Mouse (Mus musculus): ENCODE measurements around the gene Ndufs4. TPM values are rescaled to one million over a fixed set of nuclear protein-coding genes. Genes with fewer than 3 reads are reported as not detected.
"Not testable (repeated sequence)": the region's sequence is repeated elsewhere in the genome, so short reads cannot be mapped to it uniquely, and the experiment has no call there.

The Ndufs4 gene
- total RNA-seq, 2 experiments from 2014 or later = 196 to 302 TPM

DNA sequence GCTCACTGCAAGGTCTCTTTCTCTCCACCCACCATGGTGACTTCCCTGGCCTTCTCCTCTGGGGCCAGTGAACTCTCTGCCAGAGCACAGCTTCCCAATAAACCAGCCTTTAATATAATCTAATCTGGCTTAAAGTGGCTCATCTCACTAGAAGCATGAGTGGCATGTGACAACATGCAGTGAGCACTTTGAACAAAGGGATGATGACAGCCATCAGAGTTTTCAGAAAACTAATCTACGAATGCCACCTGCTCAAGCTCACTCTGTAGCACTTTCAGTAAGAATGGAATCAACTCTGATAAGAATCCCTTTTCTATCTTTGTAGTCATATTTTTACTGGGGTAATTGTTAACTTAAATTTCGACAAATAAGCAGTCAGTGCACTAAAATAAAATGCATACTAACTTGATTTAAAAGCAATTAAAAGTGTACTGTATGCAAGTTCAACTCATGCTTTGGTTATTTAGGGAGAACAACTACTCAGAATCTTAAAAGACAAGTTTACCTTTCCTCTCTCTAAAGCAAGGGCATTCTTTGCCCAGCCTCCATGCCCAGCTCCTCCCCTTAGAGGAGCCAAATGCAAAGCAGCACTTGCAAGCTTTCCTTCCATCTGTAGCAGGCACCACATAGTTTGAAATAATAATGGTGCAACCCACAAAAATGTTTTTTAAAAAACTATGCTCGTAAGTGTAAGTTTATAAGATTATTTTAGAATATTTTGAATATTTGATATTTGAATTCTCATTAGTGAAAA lies 43.7 kb downstream of the Ndufs4 start:
- DNase-seq (ENCODE audit: low spot score in 2 of 2) = no peak

DNA sequence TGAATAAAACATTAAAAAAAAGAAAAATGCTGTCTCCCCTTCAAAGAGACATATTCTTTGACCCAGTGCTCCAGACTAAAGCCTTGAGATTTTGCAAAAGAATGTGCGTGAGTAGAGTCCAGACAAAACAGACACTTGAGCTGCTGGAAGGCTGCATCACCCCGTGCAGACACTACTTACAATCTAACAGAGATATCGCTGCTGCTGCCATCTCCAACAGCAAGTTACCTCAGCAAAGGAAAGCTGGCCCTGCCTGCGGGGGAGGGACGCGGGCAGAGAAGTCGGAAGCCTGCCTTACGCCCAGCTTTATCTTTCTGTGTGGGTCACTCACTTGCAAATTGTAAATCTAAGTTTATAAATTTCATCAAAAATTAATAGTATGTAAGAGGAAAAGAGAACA lies 45.1 kb downstream of the Ndufs4 start:
- no peak for DNase-seq (ENCODE audit: low spot score in 2 of 2)

DNA sequence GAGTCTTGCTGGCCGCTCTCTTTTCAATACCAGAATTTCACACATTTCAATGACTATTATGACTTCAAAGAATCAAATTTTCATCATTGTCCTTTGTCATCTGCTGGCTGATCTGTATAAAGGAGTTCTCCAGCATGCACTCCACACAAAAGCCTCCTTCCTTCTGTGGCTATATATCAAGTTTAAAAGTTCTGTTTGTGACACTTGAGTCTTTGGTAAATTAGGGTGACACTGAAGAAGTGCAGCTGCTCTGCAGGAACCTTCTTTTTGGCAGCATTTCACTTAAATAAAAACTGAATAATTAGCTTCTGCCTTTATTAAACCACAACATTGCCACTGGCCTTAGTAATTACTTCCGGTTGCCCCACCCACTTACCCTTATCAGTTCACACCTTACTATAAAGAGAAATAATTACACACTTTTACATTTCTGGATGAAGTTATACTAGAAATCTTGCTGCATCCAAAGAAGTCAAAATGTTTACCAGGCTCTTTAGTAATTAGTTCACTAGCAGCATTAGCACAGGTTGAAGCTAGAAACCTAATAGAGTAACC lies 68.1 kb downstream of the Ndufs4 start:
- DNase-seq (ENCODE audit: low spot score in 2 of 2) = no peak

DNA sequence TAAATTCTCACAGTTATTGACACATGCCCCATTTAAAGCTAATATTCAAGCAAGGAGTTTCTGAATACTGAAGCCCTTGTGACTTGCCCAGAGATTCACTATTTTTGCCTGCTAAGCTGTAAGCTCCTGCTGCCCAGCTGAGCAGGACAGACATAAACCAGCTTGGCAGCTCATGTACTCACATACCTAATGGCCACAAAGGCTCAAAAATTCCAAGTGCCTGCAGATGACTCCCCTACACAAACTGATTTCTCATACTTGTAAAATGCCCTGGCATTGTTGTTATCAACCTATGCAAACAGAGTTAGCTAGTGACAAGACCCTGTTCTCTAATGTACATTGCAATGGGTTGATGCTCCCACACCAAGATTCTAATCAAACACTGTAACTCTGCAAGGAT lies 68.9 kb downstream of the Ndufs4 start:
- DNase-seq (ENCODE audit: low spot score in 2 of 2) = no peak

DNA sequence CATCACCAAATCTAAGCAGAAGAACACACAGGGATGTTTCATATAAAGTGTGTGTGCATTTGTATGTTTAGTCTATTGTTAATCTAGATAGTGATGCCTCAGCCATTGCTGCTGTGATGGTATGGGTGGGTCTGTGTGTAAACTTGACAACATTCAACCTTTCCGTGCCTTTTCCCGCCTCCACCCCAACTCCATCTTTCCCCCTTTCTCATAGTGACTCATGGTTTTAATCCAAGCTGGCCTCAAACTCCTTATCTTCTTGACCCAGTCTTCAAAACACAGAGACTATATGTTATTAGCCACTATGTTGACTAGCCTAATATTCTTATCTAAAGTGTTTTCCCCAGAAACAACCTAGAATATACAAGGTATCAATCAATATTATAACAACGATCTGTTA lies 72.7 kb downstream of the Ndufs4 start:
- DNase-seq (ENCODE audit: low spot score in 2 of 2) = no peak

DNA sequence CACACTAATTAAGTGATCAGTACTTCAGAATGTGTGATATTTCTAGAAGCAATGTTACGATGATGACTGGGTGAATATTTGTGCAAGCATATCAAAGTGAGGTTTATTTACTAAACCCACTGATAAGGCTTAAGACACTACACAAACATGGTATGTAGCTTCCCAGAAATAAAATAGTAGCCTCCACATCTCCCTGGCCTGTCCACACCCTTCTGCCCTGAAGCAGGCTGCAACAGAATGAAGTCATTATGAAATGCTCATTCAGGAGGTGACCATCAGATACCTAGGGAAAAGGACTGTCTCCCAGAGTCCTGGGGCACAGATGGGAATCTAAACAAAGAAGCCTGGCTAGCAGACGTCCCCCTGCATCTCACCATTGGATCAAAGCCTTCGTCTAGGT lies 73.1 kb downstream of the Ndufs4 start:
- no peak for DNase-seq (ENCODE audit: low spot score in 2 of 2)

DNA sequence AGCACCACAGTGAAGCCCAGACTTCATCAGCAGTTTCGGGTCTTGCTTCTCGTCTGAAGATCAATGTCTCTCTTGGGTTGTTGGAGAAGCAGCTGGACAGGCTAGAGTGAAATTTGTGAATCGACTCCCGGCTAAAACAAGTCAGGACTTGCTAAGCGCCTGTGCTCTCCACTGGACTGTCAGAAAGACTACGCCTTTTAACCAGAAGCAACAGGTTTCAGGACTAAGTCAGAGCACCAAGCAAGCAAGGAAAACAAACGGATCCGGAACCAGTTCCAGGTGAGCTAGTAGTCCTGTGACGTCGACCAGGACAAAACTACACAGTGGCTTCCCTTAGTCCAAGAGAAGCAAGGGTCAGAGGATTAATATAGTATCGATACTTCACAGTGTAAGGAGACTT lies 77.5 kb downstream of the Ndufs4 start:
- DNase-seq (ENCODE audit: low spot score in 2 of 2) = no peak

DNA sequence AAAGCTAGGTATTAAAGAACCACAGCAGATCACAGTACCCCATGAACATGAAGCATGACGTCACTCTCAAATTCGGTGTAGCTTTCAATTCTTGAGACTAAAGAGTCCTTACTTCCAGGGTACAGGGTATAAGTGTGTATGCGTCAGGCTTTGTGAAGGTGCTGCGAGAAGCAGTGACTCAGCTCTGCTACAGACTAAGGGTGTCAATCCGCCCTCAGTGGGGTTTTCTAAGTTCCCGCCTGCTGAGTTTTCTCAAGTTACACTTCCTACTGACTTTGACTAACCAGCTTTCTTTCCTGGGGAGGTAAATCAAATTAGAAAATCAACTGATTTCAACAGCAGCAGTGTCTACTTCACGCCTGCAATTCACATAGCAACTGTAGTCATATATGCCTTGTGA lies 83.4 kb downstream of the Ndufs4 start:
- DNase-seq (ENCODE audit: low spot score in 2 of 2) = no peak

DNA sequence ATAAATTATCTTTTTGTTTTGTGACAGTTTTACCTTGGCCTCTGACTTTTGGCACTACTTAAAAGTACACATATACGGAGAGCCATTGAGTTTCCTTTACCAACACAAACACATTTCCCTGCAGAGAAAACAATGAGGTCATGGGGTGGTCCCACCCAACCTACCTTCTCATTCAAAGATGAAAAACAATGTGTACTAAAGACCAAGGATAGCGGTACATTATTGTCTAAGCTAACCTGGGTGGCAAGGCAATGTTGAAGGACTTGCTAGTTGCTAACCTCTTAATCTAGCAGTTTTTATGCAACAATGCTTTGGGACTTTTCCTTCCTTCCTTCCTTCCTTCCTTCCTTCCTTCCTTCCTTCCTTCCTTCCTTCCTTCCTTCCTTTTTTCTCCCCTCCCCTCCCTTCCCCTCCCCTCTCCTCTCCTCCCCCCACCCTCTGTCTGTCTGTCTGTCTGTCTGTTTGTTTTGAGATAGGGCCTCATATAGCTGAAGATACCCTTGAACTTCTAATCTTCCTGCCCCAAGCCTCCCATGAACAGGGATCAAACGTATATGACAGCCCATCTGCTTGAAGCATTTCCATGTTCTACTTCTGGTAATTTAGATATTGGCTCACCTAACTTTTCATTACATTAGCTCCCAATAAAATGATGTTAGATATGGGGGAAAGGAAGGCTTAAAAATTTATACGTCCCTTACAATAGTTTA lies 84.4 kb downstream of the Ndufs4 start:
- no peak for DNase-seq (ENCODE audit: low spot score in 2 of 2)

DNA sequence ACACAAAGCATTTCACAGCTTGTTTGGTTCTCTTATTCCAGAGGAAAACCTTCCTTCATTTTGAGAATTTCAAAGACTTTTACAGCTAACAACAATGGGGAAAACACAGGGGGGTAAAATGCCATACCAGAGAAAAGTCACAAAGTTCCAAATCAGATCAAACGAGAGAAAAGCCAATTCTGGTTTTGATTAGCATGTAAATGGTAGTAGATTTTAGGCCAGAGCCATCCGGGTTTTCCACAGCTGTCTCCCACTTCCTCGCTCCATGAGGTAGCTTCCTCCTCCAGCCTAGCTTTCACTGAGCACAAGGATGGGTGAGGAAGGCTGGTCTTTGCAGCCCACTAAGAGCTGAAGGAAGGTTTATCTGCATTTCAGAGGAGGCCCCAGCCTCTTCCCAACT lies 90.3 kb downstream of the Ndufs4 start:
- no peak for DNase-seq (ENCODE audit: low spot score in 2 of 2)

DNA sequence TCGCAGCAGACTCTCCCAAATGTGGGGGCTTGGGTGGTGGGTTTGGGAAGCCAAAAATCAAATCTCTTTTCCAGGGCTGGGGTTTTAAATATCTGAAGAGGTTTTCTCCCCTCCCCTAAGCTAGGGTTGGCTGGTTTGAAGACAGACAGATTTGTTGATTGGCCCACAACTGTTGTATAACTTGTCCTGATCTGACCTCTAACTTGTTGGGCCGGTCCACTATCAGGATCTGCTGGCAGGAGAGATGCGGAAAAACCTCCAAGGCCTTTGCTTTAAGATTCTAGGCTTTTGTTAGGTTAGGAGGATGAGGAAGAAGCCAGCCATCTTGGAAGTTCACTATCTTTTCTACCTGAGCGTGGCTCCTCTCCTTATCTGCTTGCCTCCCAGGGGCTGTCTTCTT lies 91.5 kb downstream of the Ndufs4 start:
- DNase-seq (ENCODE audit: low spot score in 2 of 2) = no peak

DNA sequence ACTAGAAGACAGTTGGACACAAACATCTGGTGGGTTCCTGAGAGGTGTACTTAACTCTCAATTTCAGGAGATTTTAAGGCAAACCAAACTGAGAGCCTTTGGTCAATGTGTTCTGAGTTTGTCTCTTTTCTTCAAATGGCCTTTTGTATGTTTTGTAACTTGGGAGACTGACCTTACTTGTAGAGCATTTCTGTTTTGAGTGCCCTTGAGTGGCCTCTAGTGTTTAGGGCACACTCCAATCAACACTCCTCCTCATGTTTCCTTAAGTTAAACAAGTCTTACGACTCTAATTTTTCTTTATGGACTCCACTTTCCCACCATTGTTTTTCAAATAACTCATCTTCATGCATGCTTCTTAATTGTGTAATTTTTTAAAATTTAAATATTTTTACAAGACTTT lies 98.6 kb downstream of the Ndufs4 start:
- no peak for DNase-seq (ENCODE audit: low spot score in 2 of 2)

DNA sequence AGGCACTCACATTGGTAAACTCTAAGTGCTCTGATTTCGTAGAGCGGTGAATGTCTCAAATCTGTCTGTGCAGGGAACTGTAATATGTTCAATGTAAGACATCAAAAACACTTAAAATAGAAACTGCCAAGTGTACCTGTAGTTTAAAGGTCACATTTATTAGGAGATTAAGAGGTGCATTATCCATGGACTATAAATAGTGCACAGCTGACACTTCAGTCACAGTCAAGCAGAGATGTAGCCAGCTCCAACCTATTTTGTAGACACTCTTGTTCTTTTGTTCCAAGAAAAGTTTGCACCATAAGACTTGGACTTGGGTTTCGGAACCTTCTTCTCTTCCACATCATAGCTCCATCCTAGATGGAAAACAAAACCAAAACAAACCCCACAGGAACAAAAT lies 99.5 kb downstream of the Ndufs4 start:
- no peak for DNase-seq (ENCODE audit: low spot score in 2 of 2)

DNA sequence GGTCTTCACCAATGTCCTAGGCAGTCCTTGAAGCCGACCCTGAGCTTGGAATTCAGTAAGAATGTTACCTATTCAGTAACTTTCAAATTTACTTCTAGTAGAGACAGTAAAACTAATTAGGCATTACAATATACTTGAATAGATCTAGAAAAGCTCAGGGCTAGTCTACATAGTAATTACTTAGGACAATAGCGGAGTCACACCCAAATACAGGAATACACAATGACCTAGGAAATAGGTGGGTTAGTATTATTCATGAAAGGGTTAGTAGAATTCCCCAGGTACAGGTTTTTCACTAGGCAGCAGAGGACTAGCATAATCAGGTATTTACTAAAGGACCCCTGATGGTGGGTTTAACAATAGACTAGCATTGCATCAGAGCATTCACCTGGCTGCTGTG lies 109.4 kb downstream of the Ndufs4 start:
- not testable (repeated sequence) for DNase-seq (ENCODE audit: low spot score in 2 of 2)

DNA sequence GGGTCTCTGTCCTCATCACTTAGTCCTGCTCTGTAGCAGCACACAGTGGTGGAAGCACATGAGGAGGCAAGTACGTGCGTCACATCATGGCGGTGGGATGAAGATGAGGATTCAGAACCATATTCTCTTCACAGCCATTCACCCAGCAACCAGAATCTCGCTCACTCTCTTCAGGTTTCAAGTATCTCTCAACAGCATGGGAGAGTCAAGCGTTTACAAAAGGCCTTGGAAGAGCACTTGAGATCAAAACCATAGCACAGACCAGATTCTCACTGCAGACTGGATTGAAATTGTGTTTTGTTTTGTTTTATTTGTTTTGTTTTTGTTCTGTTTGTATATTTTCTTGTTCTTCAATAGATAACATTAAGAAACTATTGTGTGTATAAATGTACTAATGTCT lies 110.8 kb downstream of the Ndufs4 start:
- no peak for DNase-seq (ENCODE audit: low spot score in 2 of 2)

DNA sequence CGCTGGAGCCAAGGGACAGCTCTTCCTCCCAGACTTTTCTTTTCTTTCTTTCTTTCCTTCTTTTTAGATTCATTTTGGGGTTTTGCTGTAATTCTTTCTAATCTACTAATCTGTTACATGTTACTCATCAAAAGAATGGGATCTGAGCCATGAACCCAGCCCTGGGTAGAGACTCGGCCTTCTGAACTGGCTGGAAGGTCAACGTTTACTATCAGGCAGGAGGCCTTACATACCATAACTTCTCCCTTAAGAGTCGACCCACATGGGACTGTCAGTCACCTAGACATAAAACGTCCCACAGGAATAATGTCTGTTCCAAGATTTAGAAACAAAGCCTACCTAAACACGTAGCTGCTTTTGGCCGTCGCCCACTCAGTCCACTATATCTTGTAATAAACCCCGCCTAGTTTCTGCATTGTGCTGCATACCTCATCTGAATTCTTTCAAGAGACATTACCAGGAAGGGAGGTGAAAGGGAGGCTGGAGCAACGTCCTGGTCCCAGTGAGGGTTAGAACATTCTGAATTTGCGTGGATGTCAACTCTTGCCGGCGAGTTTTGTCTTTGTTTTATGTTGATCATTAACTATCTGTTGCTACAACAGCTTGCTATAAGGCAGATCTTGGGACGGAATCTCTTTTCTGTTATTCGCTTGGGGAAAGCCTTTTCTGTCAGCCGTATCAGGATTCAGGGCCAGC lies 116.5 kb downstream of the Ndufs4 start:
- no peak for DNase-seq (ENCODE audit: low spot score in 2 of 2)

DNA sequence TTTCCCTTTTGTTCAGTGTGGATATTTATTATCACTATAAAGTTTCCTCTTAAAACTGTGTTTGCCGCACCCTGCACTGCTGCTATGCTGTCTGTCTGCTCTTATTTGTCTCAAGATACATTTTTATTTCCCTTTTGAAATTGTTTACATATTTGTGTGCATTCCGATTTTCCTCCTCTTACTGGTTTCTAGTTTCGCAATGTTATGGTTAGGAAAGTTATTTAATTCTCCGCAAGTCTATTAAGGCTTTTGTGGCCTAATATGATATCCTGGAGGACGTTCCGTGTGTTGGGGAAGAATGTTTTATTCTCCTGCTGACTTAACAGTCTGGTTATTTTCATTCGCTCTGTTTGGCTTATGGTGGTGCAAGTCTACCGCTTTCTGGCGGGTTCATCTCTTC lies 120.3 kb downstream of the Ndufs4 start:
- no peak for DNase-seq (ENCODE audit: low spot score in 2 of 2)

DNA sequence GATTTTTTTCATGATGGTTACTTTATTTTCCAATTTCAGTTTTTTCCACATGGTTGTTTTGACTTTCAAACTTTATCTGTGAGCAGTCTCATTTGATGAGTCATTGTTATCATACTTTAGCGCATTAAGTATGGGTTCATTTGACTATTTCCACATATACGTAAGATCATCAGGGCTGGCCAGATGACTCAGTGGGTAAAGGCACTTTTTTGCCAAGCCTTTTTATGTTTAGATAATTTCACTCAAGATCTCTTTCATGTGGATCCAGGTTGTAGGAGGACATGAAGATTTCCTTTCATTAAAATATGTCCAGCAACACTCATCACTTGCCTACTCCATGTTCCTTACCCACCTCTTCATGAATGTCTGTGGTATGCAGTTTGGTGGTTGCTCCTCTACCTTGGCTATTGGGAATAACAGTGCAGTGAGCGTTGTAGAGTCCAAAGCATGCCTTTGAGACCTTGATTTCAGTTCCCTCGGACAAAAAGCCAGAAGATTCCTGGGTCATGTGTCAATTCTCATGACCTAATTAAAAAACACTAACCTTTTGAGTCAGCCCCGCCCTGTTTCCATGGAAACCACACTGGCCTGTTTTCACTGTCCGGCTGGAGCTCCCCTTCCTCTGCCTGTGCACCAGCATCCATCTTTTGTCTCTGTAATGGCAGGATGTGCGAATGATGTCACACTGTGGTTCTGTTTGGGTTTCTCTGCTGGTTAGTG lies 127.4 kb downstream of the Ndufs4 start:
- DNase-seq (ENCODE audit: low spot score in 2 of 2) = peak in 1 of 2 experiments; percentile 11

DNA sequence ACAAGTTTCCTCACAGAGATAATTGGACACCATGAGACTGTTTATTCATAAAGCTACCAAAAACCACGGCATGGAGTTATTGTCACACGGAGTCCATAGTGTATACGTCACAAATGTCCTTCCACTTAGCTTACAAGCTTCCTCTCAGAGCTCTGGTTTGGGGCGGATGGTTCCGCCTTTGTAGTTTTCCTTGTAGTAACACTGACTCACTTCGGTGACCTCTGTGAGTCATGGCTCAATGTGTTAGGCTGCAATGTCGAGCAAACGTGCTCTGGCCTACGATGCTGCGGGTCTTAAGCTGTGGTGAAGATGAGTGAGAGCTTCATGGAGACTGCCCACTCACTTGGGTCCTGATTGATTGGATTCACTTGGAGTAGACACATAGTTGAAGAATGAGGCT lies 133.4 kb downstream of the Ndufs4 start:
- DNase-seq (ENCODE audit: low spot score in 2 of 2) = peak; percentile 22 to 42
